Mouse (Mus musculus): ENCODE results near the gene Rpl13.

GRCm38 (mm10) chr8:123145279-123145678 is 43.1 kb downstream of the Rpl13 start:
- TF ChIP-seq POLR2A (IDR thresholded peaks at IDR 0.05; ENCODE audit: control insufficient read depth in 1 of 2, insufficient read depth in 1 of 2, low read depth in 1 of 2, low read length in 2 of 2, poor library complexity in 1 of 2) (no peak), SMC3 (IDR thresholded peaks at IDR 0.05; ENCODE audit: low read depth, low read length) (peak; percentile 49), UBTF (IDR thresholded peaks at IDR 0.05; ENCODE audit: borderline replicate concordance, insufficient read depth, low read depth, low read length) (no peak), CTCF (IDR thresholded peaks at IDR 0.05 in 2 of 3, conservative IDR thresholded peaks at IDR 0.05 in 1 of 3; ENCODE audit: control insufficient read depth in 1 of 3, insufficient read depth in 1 of 3, low read depth in 2 of 3, low read length in 3 of 3, poor library complexity in 1 of 3, severe bottlenecking in 1 of 3) (peak; percentile 25 to 61 (median 55); a peak in 5 of 6 replicates), CHD2 (IDR thresholded peaks at IDR 0.05; ENCODE audit: low read length) (no peak), MYB (IDR thresholded peaks at IDR 0.05; ENCODE audit: low read depth, low read length) (no peak), BHLHE40 (IDR thresholded peaks at IDR 0.05; ENCODE audit: borderline replicate concordance, low read depth, low read length) (no peak), EP300 (IDR thresholded peaks at IDR 0.05; ENCODE audit: low read depth in 1 of 2, low read length in 2 of 2) (no peak), GABPA (IDR thresholded peaks at IDR 0.05; ENCODE audit: low read depth, low read length) (no peak), SIN3A (IDR thresholded peaks at IDR 0.05; ENCODE audit: low read length) (no peak)

All from MEL (cell line).